Mouse (Mus musculus): ENCODE results near the gene Rad54l. TPM values are rescaled to one million over a fixed set of nuclear protein-coding genes. Genes with fewer than 3 reads are reported as not detected.

Rad54l gene
- polyA plus RNA-seq, 1 experiment: 25.9 TPM

DNA sequence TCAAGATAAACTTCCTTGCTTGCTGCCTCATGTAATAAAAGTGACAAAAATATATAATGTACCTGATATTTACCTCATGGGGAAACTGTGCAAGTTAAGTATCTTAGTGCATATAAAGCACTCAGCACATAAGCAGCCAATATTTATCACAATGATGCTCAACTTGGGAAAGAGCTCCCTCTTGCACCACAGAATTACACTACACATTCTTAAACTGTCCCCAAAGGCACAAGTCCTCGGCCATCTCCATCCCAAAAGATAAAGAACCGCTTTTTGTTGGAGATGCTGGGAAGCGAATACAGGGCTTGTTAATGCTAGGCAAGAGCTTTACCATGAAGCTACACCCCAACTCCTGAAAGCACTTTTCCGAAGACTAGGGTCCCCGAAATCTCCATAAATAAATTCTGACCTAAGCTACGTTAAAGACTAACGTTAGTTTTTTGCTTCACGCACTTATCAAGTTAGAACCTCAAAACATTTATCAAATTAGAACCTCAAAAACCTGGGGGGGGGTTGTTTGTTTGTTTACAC, 49.3 kb downstream of the Rad54l start:
- no peak overlapping the region; the same call in 1 of the 2 replicates for H3K27ac ChIP-seq (ENCODE audit: control insufficient read depth, insufficient read depth, low read depth, low read length, poor library complexity)
- WGBS: under 1% methylated on average over 8 of the region's 8 CpGs

DNA sequence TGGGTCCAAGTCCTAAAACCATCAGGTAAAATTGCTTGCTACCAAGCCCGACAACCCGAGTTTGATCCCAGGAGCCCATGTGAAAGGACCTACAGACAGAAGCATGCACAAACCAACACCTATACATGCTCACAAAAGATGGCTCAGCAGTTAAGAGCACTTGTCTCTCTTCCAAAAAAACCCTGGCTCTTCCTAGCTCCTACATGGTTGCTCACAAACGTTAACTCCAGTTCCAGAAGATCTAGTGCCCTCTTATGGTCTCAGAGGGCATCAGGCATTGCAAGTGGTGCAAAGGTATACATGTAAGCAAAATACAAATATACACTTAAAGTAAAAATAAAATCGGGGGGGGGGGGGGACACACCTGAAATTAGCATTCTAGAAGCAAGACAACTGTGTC, 50.3 kb downstream of the Rad54l start:
- no peak for TF ChIP-seq CTCF (IDR thresholded peaks at IDR 0.05; ENCODE audit: control insufficient read depth, insufficient read depth, low read length)
- TF ChIP-seq POLR2A (IDR thresholded peaks at IDR 0.05; ENCODE audit: borderline replicate concordance, control insufficient read depth, low read depth, low read length): no peak
- H3K4me3 ChIP-seq (replicated peaks; ENCODE audit: control insufficient read depth, low read depth, low read length): no peak overlapping the region
- no peak overlapping the region for H3K27ac ChIP-seq (ENCODE audit: control insufficient read depth, insufficient read depth, low read depth, low read length, poor library complexity)
- 41% methylated on average over 4 of the region's 4 CpGs for WGBS
- H3K4me1 ChIP-seq (ENCODE audit: control insufficient read depth, insufficient read depth, low read length): no peaks in the 10 kb centered on the region; the same call in 1 of the 2 replicates

More for the DNA sequence above, 49.3 kb downstream of the Rad54l start:
- H3K4me3 ChIP-seq (replicated peaks; ENCODE audit: control insufficient read depth, low read depth, low read length): peak overlapping the region; percentile 83
- H3K4me1 ChIP-seq (ENCODE audit: control insufficient read depth, insufficient read depth, low read length): no peaks in the 10 kb centered on the region; the same call in 1 of the 2 replicates
- TF ChIP-seq POLR2A (IDR thresholded peaks at IDR 0.05; ENCODE audit: borderline replicate concordance, control insufficient read depth, low read depth, low read length): no peak
- TF ChIP-seq CTCF (IDR thresholded peaks at IDR 0.05; ENCODE audit: control insufficient read depth, insufficient read depth, low read length): no peak

DNA sequence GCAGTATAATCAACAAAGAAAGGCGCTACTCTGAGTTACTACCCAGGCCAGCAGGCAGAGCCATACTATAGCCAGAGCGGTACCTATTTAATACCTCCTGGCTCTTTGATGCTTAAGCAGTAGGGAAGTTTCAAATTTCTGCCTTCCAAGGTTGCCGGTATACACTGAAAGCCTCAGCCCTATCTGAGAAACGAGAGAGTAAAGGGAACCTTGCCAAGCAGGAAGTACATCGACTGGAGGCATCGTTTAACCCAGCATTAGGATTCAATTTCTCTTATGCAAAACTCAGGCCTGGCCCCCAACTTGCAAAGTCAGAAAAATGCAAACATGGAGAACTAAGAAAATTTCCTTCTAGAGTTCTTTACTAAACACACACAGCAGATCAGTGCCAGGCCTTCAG, 53.4 kb downstream of the Rad54l start:
- H3K27ac ChIP-seq (ENCODE audit: control insufficient read depth, insufficient read depth, low read depth, low read length, poor library complexity): no peak overlapping the region
- 51% methylated on average over 6 of the region's 6 CpGs for WGBS
- H3K4me3 ChIP-seq (replicated peaks; ENCODE audit: control insufficient read depth, low read depth, low read length): no peak overlapping the region
- no peak for TF ChIP-seq CTCF (IDR thresholded peaks at IDR 0.05; ENCODE audit: control insufficient read depth, insufficient read depth, low read length)
- TF ChIP-seq POLR2A (IDR thresholded peaks at IDR 0.05; ENCODE audit: borderline replicate concordance, control insufficient read depth, low read depth, low read length): no peak
- no peaks in the 10 kb centered on the region; the same call in 1 of the 2 replicates for H3K4me1 ChIP-seq (ENCODE audit: control insufficient read depth, insufficient read depth, low read length)

DNA sequence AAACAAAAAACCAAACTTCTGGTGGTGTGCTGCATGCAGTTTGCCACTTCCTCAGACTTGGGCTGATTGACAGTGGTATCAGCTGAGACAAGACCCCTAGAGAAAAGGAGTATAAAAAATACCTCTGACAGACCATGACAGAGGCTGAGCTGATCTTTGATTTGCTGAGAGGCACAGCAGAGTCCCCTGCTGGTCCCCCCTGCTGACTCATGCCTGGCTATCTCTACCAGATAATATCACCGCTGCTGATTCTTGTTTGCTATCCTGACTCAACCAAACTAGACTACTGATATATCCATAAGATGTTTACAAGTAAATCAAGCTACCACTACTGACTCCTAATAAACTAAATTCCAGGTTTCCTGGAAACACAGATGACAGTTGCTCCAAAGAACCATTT, 59.6 kb downstream of the Rad54l start:
- TF ChIP-seq POLR2A (IDR thresholded peaks at IDR 0.05; ENCODE audit: borderline replicate concordance, control insufficient read depth, low read depth, low read length) (no peak), CTCF (IDR thresholded peaks at IDR 0.05; ENCODE audit: control insufficient read depth, insufficient read depth, low read length) (no peak)
- Histone ChIP-seq H3K4me1 (ENCODE audit: control insufficient read depth, insufficient read depth, low read length) (no peaks in the 10 kb centered on the region), H3K27ac (ENCODE audit: control insufficient read depth, insufficient read depth, low read depth, low read length, poor library complexity) (no peak overlapping the region), H3K4me3 (replicated peaks; ENCODE audit: control insufficient read depth, low read depth, low read length) (no peak overlapping the region)
- WGBS: 61% methylated on average over 1 of the region's 1 CpGs

DNA sequence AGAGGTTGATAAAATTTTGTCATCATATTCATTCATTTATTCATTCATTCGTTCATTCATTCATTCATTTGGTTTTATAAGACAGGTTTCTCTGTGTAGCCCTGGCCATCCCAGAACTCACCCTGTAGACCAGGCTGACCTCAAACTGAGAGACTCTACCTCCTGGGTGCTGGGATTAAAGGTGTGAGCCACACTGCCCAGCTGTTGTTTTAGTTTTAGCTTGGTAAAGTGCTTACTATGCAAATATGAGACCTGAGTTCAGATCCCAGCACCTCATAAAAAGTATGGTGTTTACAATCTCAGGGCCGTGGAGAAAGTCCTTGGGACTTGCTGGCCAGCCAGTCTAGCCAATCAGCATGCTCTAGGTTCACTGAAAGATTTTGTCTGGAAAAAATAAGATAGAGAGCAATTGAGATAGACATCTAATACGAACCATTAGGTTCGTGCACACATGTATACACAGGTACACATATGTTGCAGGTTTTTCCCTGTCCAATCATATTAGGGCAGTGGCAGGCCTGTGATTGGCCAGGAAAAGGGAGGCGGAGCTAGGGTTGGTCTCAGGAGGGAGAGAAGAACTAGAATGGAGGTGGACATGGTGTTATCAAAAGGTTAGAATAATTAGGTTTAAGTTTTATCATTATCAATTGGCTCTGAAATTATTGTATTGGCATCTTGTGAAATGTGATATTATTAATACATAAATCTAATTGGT, 64.3 kb downstream of the Rad54l start:
- Histone ChIP-seq H3K4me3 (replicated peaks; ENCODE audit: control insufficient read depth, low read depth, low read length) (no peak overlapping the region), H3K4me1 (ENCODE audit: control insufficient read depth, insufficient read depth, low read length) (no peaks in the 10 kb centered on the region; the same call in 1 of the 2 replicates), H3K27ac (ENCODE audit: control insufficient read depth, insufficient read depth, low read depth, low read length, poor library complexity) (no peak overlapping the region)
- TF ChIP-seq POLR2A (IDR thresholded peaks at IDR 0.05; ENCODE audit: borderline replicate concordance, control insufficient read depth, low read depth, low read length) (no peak), CTCF (IDR thresholded peaks at IDR 0.05; ENCODE audit: control insufficient read depth, insufficient read depth, low read length) (no peak)
- 81% methylated on average over 5 of the region's 5 CpGs for WGBS

DNA sequence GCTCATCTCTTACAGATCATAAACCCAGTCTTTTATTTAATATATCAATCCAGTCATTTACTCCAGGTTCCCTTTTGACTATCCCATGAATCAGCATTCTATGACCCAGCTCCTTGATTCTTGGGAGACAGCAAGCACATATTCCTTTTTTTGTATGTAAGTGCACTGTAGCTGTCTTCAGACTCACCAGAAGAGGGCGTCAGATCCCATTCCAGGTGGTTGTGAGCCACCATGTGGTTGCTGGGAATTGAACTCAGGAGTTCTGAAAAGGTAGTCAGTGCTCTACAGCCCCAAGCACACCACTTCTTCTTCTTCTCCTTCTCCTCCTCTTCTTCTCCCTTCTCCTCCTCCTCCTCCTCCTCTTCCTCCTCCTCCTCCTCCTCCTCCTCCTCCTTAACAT, 65.9 kb downstream of the Rad54l start:
- Histone ChIP-seq H3K4me3 (replicated peaks; ENCODE audit: control insufficient read depth, low read depth, low read length) (no peak overlapping the region), H3K27ac (ENCODE audit: control insufficient read depth, insufficient read depth, low read depth, low read length, poor library complexity) (no peak overlapping the region), H3K4me1 (ENCODE audit: control insufficient read depth, insufficient read depth, low read length) (no peaks in the 10 kb centered on the region; the same call in 1 of the 2 replicates)
- TF ChIP-seq POLR2A (IDR thresholded peaks at IDR 0.05; ENCODE audit: borderline replicate concordance, control insufficient read depth, low read depth, low read length) (no peak), CTCF (IDR thresholded peaks at IDR 0.05; ENCODE audit: control insufficient read depth, insufficient read depth, low read length) (no peak)
- WGBS: 16% methylated on average over 1 of the region's 1 CpGs

DNA sequence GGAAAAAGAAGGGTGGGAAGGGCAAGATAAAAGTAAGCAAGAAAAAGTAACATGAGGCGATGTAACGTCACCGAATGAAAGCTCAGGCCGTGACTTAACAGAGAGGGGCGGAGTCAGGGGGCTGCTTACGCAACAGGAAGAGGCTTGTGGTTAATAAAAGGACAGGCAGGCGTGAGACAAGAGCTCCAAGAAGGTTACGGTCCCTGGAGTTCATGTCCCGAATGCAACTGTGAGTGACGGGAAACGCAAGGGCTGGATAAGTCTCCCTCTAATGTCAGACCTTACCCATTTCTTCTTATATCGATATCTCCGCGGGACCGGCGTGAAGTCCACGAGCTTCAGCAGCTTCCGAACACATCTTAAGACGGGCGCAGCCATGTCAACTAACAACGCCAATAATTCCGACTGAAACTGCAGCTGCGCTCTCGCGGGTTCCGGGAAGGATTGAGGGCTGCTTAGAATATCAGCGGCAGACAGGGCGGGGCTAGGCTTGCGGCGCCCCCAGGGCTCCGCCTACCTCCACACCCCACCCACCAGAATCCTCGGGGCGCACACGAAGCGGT, 70.0 kb downstream of the Rad54l start, which contains the start of gene Nsun4:
Gene Nsun4, minus strand, starts transcription at position 478 of the 563 bp plus-strand sequence.
- WGBS: under 1% methylated on average over 35 of the region's 35 CpGs

More for the DNA sequence above, 70.0 kb downstream of the Rad54l start, which contains the start of gene Nsun4:
- Histone ChIP-seq H3K27ac (ENCODE audit: control insufficient read depth, insufficient read depth, low read depth, low read length, poor library complexity) (peak within 1 kb of the TSS; percentile 81), H3K4me3 (replicated peaks; ENCODE audit: control insufficient read depth, low read depth, low read length) (peak within 1 kb of the TSS; percentile 86), H3K4me1 (ENCODE audit: control insufficient read depth, insufficient read depth, low read length) (no peaks in the 10 kb centered on the region; the same call in 1 of the 2 replicates)
- TF ChIP-seq POLR2A (IDR thresholded peaks at IDR 0.05; ENCODE audit: borderline replicate concordance, control insufficient read depth, low read depth, low read length): peak; percentile 54; the same call in 1 of the 2 replicates
- no peak for TF ChIP-seq CTCF (IDR thresholded peaks at IDR 0.05; ENCODE audit: control insufficient read depth, insufficient read depth, low read length)
